Mouse (Mus musculus): ENCODE data around the gene Etl4.

DNA sequence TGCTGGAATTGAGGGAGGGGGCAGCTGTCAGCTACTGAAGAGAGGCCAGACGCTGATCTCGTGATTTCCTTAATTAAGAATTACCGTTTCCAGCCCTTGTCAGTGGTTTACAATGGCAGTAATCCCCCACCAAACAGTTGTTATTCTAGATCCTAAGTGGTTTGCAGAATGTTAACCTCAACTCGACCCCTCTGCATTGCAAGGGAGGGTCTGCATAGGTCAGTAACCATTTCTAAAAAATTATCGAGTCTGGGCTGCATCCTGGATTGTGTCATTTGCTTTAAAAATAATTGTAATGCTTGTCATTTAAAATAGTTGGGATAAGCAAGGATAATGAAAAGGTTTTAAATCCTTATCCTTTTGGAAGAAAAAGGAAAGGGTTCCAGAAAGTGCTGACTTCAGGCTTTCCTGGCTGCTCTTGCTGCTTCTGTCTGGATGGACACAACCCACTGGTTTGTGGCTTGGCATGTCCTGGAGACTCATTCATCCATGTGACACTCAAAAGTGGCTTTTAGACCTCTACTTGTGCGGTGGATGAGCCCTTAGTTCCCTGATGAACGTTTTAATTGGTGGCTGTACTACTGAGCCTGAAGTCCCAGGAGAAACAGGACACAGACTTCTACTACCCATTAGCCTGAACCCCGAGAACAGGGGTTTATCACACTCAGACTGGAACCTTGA, 507.5 kb downstream of the Etl4 start:
- TF ChIP-seq CTCF (IDR thresholded peaks at IDR 0.05) (no peak), POLR2A (IDR thresholded peaks at IDR 0.05; ENCODE audit: insufficient read depth, low read depth, low read length) (no peak)

All from heart, adult 2 months (tissue).